ENCODE assay signal across 9 mouse cellular contexts in genomic region chrX:107149391-107149993, GRCm38 (mm10). TPM values are rescaled to one million over a fixed set of nuclear protein-coding genes. Genes with fewer than 3 reads are reported as not detected.
DNase-seq lines count a peak whose midpoint lies in the region; ATAC-seq and TF ChIP-seq lines count a peak whose summit lies in the region.
"Had no signal": no experiment of that assay in that cellular context is flagged by ENCODE, and none has a peak within 500 bp of the region (broad histone marks: within the 10 kb centered on the region; RNA-seq: fewer than 3 reads in every experiment).

No protein-coding gene starts in this region.

- no peak for DNase-seq in intestine, embryonic 14.5 days (ENCODE audit: low spot score)
- peak; percentile 14 for DNase-seq in adipocyte (ENCODE audit: low spot score)
- DNase-seq in layer of hippocampus, postnatal 36 days, result no peak
- no peak for DNase-seq in cerebellum, postnatal 25 days
- DNase-seq: lung, postnatal 14 days; right cerebral cortex, adult 18-20 months had no signal

- H3K4me1 ChIP-seq in intestine, embryonic 14.5 days (replicated peaks; ENCODE audit: control insufficient read depth, insufficient read depth, low read length), result no peaks in the 10 kb centered on the region; the same call in 1 of the 2 replicates
- H3K4me1 ChIP-seq in intestine, embryonic 15.5 days (replicated peaks), result no peaks in the 10 kb centered on the region
- H3K4me1 ChIP-seq in liver, embryonic 12.5 days, result peaks cover 11% of the 10 kb centered on the region; the same call in 1 of the 2 replicates

- no peak overlapping the region for H3K4me2 ChIP-seq in intestine, embryonic 14.5 days (ENCODE audit: low read length)
- H3K4me2 ChIP-seq in intestine, embryonic 15.5 days (replicated peaks), result no peak overlapping the region
- H3K4me2 ChIP-seq in liver, embryonic 12.5 days, result 0 out of 2 replicates have a peak overlapping the region, but pooled peaks have one; percentile 16

- 33% methylated on average over 4 of the region's 4 CpGs for WGBS in intestine, embryonic 14.5 days
- WGBS in intestine, embryonic 15.5 days, result 48% methylated on average over 4 of the region's 4 CpGs
- 17% methylated on average over 4 of the region's 4 CpGs for WGBS in liver, embryonic 12.5 days (ENCODE audit: insufficient replicate concordance)

- no peaks in the 10 kb centered on the region for H3K36me3 ChIP-seq in intestine, embryonic 14.5 days (ENCODE audit: control insufficient read depth, insufficient read depth, low read length)
- no peaks in the 10 kb centered on the region for H3K36me3 ChIP-seq in intestine, embryonic 15.5 days
- H3K36me3 ChIP-seq in C2C12 (ENCODE audit: control insufficient read depth, insufficient read depth), result no peaks in the 10 kb centered on the region
- no peaks in the 10 kb centered on the region for H3K36me3 ChIP-seq in liver, embryonic 12.5 days

- H3K79me2 ChIP-seq in C2C12 (ENCODE audit: control insufficient read depth, insufficient read depth), result peaks cover 7% of the 10 kb centered on the region

- peaks cover 2% of the 10 kb centered on the region for H3K79me3 ChIP-seq in C2C12 (ENCODE audit: low read depth)

- no peak for ATAC-seq in intestine, embryonic 14.5 days (replicated peaks; ENCODE audit: low FRiP score, low TSS enrichment, low read depth)
- ATAC-seq in intestine, embryonic 15.5 days, result no peak
- no peak for ATAC-seq in liver, embryonic 12.5 days

- H3K27me3 ChIP-seq in intestine, embryonic 14.5 days (replicated peaks; ENCODE audit: control insufficient read depth, insufficient read depth, low read length), result no peaks in the 10 kb centered on the region
- no peaks in the 10 kb centered on the region for H3K27me3 ChIP-seq in intestine, embryonic 15.5 days (replicated peaks)
- no peaks in the 10 kb centered on the region for H3K27me3 ChIP-seq in C2C12 (ENCODE audit: control insufficient read depth, insufficient read depth, insufficient read length)
- H3K27me3 ChIP-seq in liver, embryonic 12.5 days (replicated peaks), result no peaks in the 10 kb centered on the region

- H3ac ChIP-seq in C2C12 (ENCODE audit: control insufficient read depth, insufficient read length, low read depth), result peak overlapping the region; percentile 15

- H3K4me3 ChIP-seq in intestine, embryonic 14.5 days (ENCODE audit: low read depth, low read length), result no peak overlapping the region
- H3K4me3 ChIP-seq in intestine, embryonic 15.5 days (replicated peaks), result no peak overlapping the region
- peak overlapping the region; percentile 25 for H3K4me3 ChIP-seq in C2C12 (ENCODE audit: insufficient read depth, poor library complexity, severe bottlenecking)
- H3K4me3 ChIP-seq in liver, embryonic 12.5 days, result no peak overlapping the region

- no peak for TF ChIP-seq CTCF in C2C12 (IDR thresholded peaks at IDR 0.05; ENCODE audit: control insufficient read depth, insufficient read depth, insufficient read length)

- H3K27ac ChIP-seq in intestine, embryonic 14.5 days (ENCODE audit: low read depth), result peak overlapping the region; percentile 48; the same call in 1 of the 2 replicates
- H3K27ac ChIP-seq in intestine, embryonic 15.5 days, result no peak overlapping the region
- 0 out of 2 replicates have a peak overlapping the region, but pooled peaks have one; percentile 10 for H3K27ac ChIP-seq in liver, embryonic 12.5 days

- no peak overlapping the region for H3K9ac ChIP-seq in intestine, embryonic 14.5 days (ENCODE audit: low read length)
- H3K9ac ChIP-seq in intestine, embryonic 15.5 days, result no peak overlapping the region
- H3K9ac ChIP-seq in liver, embryonic 12.5 days, result no peak overlapping the region

- H3K9me3 ChIP-seq in intestine, embryonic 14.5 days (ENCODE audit: control insufficient read depth, low read length), result no peaks in the 10 kb centered on the region
- H3K9me3 ChIP-seq in intestine, embryonic 15.5 days, result no peaks in the 10 kb centered on the region
- H3K9me3 ChIP-seq in liver, embryonic 12.5 days (replicated peaks), result no peaks in the 10 kb centered on the region

TF ChIP-seq in C2C12, 6 proteins besides CTCF, POLR2A, EP300 and RAD21:
- TF ChIP-seq FOSL1 (IDR thresholded peaks at IDR 0.05; ENCODE audit: insufficient read depth, low read length, poor library complexity, severe bottlenecking) (no peak), MYOG (IDR thresholded peaks at IDR 0.05; ENCODE audit: control insufficient read depth, extremely low read depth, insufficient read length) (no peak), MAX (IDR thresholded peaks at IDR 0.05) (no peak), CEBPB (IDR thresholded peaks at IDR 0.05; ENCODE audit: low read depth) (no peak), USF1 (IDR thresholded peaks at IDR 0.05; ENCODE audit: low read depth) (no peak), MYOD1 (IDR thresholded peaks at IDR 0.05; ENCODE audit: control insufficient read depth, insufficient read length, low read depth) (no peak)

RNA-seq across cellular contexts. Expression of gene P2ry10b, which starts 0.8 kb away (rescaled TPM):
- polyA plus RNA-seq in intestine, embryonic 14.5 days (2014; fragmentation: Nextera tagmentation; extraction: Ambion mirVana), result 0.51 and 0.60 TPM in 2 replicates
- 0.35 and 0.59 TPM in 2 replicates for polyA plus RNA-seq in intestine, embryonic 15.5 days (2015; fragmentation: Nextera tagmentation; extraction: Ambion mirVana)
- polyA plus RNA-seq in C2C12 (2012; fragmentation: generic; extraction: Trizol), result 3.1 TPM
- polyA plus RNA-seq in liver, embryonic 12.5 days (2016; fragmentation: Nextera tagmentation; extraction: Ambion mirVana), result 0.62 and 0.79 TPM in 2 replicates
- total RNA-seq in layer of hippocampus, postnatal 36 days (2021), result under 1 TPM; 0.47 to 0.56 TPM
